Mouse (Mus musculus): Measurements from ENCODE around the gene Selenof.

Selenof gene

GRCm38 (mm10) chr3:144642141-144642540 lies 72.0 kb downstream of the Selenof start:
- DNase-seq (ENCODE audit: low spot score in 2 of 2): peak; percentile 3 to 43

GRCm38 (mm10) chr3:144643301-144643871 lies 73.3 kb downstream of the Selenof start:
- peak in 1 of 2 experiments; percentile 53 for DNase-seq (ENCODE audit: low spot score in 2 of 2)

DNA sequence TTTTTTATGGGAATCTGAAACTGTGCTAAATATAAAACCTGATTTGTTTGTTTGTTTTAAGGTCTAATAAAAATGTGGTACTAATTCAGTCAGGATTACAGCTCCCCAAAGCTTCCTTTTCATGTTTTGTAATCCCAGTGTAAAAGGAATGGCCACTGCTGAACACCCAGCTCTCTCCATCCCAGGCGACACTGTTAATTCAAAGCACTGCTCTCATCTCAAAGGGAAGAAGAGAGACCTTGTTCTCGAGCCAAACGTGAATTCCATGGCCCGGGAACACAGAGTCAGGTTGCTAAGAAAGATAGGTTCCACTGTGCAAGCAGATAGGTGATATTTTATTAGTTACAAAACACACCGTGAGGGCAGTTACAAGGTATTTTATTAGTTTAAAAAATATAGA lies 74.1 kb downstream of the Selenof start:
- DNase-seq (ENCODE audit: low spot score in 2 of 2): peak in 1 of 2 experiments; percentile 40

Measured in spleen, postnatal 4 days (tissue).